In the genomic region with DNA sequence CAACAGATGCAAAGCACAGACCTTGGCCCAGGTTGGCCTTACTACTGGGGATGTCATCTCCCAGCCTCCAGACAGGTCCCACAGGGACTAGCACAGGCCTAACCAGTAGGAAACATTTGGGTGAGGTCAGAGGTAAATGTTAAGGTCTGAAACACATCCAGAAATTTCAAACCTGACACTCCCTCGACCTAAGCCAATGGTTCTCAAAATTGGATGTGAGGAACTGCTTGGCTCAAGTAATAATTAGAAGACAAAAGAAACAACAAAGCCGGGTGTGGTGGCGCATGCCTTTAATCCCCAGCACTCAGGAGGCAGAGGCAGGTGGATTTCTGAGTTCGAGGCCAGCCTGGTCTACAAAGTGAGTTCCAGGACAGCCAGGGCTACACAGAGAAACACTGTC, we compare ENCODE assay signal across 19 mouse cellular contexts. TPM values are rescaled to one million over a fixed set of nuclear protein-coding genes. Genes with fewer than 3 reads are reported as not detected.
A peak's percentile ranks its signal among the peaks of the same experiment; 100 is the strongest.
DNase-seq lines count a peak whose midpoint lies in the region; ATAC-seq and TF ChIP-seq lines count a peak whose summit lies in the region.
"Had no signal": no experiment of that assay in that cellular context is flagged by ENCODE, and none has a peak within 500 bp of the region (broad histone marks: within the 10 kb centered on the region; RNA-seq: fewer than 3 reads in every experiment).

No protein-coding gene starts in this region.

- 82% methylated on average over 4 of the region's 4 CpGs for WGBS in embryonic facial prominence, embryonic 15.5 days
- WGBS in embryonic facial prominence, embryonic 10.5 days: 84% methylated on average over 4 of the region's 4 CpGs
- 88% methylated on average over 4 of the region's 4 CpGs for WGBS in intestine, embryonic 15.5 days
- WGBS in intestine, postnatal 0 days: 80% methylated on average over 4 of the region's 4 CpGs
- 67% methylated on average over 4 of the region's 4 CpGs for WGBS in liver, postnatal 0 days (ENCODE audit: insufficient replicate concordance)
- WGBS in liver, embryonic 11.5 days: 77% methylated on average over 4 of the region's 4 CpGs
- 71% methylated on average over 4 of the region's 4 CpGs for WGBS in heart, postnatal 0 days

- peaks cover 51% of the 10 kb centered on the region for H3K4me1 ChIP-seq in embryonic facial prominence, embryonic 15.5 days
- peaks cover 67% of the 10 kb centered on the region for H3K4me1 ChIP-seq in embryonic facial prominence, embryonic 10.5 days
- peaks cover 40% of the 10 kb centered on the region for H3K4me1 ChIP-seq in intestine, embryonic 15.5 days (replicated peaks)
- H3K4me1 ChIP-seq in intestine, postnatal 0 days (replicated peaks; ENCODE audit: control insufficient read depth, insufficient read depth, low read length): 0 out of 2 replicates have a peak, but pooled peaks cover 4% of the 10 kb centered on the region
- H3K4me1 ChIP-seq in liver, postnatal 0 days (ENCODE audit: insufficient read depth): peaks cover 25% of the 10 kb centered on the region
- H3K4me1 ChIP-seq in liver, embryonic 11.5 days (replicated peaks; ENCODE audit: control insufficient read depth, insufficient read depth, low read length): peaks cover 40% of the 10 kb centered on the region
- peaks cover 13% of the 10 kb centered on the region; the same call in 1 of the 2 replicates for H3K4me1 ChIP-seq in heart, postnatal 0 days (ENCODE audit: control insufficient read depth, insufficient read depth)

- TF ChIP-seq CTCF in intestine, postnatal 0 days (IDR thresholded peaks at IDR 0.05; ENCODE audit: low read depth): no peak
- no peak for TF ChIP-seq CTCF in liver, postnatal 0 days (IDR thresholded peaks at IDR 0.05; ENCODE audit: low read depth)
- no peak for TF ChIP-seq CTCF in heart, postnatal 0 days (IDR thresholded peaks at IDR 0.05; ENCODE audit: low read depth)

- TF ChIP-seq EP300 in liver, postnatal 0 days (IDR thresholded peaks at IDR 0.05; ENCODE audit: low read depth): no peak
- no peak for TF ChIP-seq EP300 in heart, postnatal 0 days (IDR thresholded peaks at IDR 0.05; ENCODE audit: low read depth)

- no peak overlapping the region for H3K9ac ChIP-seq in embryonic facial prominence, embryonic 15.5 days
- H3K9ac ChIP-seq in intestine, embryonic 15.5 days: no peak overlapping the region
- H3K9ac ChIP-seq in intestine, postnatal 0 days (ENCODE audit: low read depth, low read length): no peak overlapping the region
- no peak overlapping the region for H3K9ac ChIP-seq in liver, postnatal 0 days (replicated peaks)
- H3K9ac ChIP-seq in liver, embryonic 11.5 days (ENCODE audit: low read depth, low read length): no peak overlapping the region
- H3K9ac ChIP-seq in heart, postnatal 0 days (replicated peaks; ENCODE audit: low read depth, low read length): no peak overlapping the region
- H3K9ac ChIP-seq: forebrain, postnatal 0 days; limb, embryonic 15.5 days had no signal

- H3K27me3 ChIP-seq in embryonic facial prominence, embryonic 15.5 days: no peaks in the 10 kb centered on the region
- H3K27me3 ChIP-seq in embryonic facial prominence, embryonic 10.5 days (replicated peaks; ENCODE audit: low read depth, poor library complexity, severe bottlenecking): peaks cover 39% of the 10 kb centered on the region
- no peaks in the 10 kb centered on the region for H3K27me3 ChIP-seq in intestine, embryonic 15.5 days (replicated peaks)
- H3K27me3 ChIP-seq in intestine, postnatal 0 days (replicated peaks; ENCODE audit: control insufficient read depth, insufficient read depth, low read length): 0 out of 2 replicates have a peak, but pooled peaks cover 3% of the 10 kb centered on the region
- H3K27me3 ChIP-seq in liver, postnatal 0 days (ENCODE audit: insufficient read depth, low read length): peaks cover 15% of the 10 kb centered on the region
- H3K27me3 ChIP-seq in liver, embryonic 11.5 days (replicated peaks; ENCODE audit: control insufficient read depth, insufficient read depth, low read length): peaks cover 25% of the 10 kb centered on the region
- peaks cover 7% of the 10 kb centered on the region; the same call in 1 of the 2 replicates for H3K27me3 ChIP-seq in heart, postnatal 0 days (ENCODE audit: control insufficient read depth, insufficient read depth, low read length)
- H3K27me3 ChIP-seq: limb, embryonic 15.5 days; Patski had no signal

- no peak for ATAC-seq in embryonic facial prominence, embryonic 15.5 days (ENCODE audit: insufficient number of reproducible peaks, low FRiP score, low TSS enrichment, low read depth)
- ATAC-seq in intestine, embryonic 15.5 days: no peak
- ATAC-seq in intestine, postnatal 0 days: no peak
- no peak for ATAC-seq in liver, postnatal 0 days
- ATAC-seq in liver, embryonic 11.5 days (replicated peaks; ENCODE audit: low FRiP score): no peak
- no peak for ATAC-seq in heart, postnatal 0 days (ENCODE audit: insufficient read depth, low read depth)
- ATAC-seq: forebrain, postnatal 0 days; hindbrain, embryonic 16.5 days; Patski had no signal

- H3K36me3 ChIP-seq in embryonic facial prominence, embryonic 15.5 days: peaks cover 12% of the 10 kb centered on the region; the same call in 1 of the 2 replicates
- peaks cover 18% of the 10 kb centered on the region for H3K36me3 ChIP-seq in embryonic facial prominence, embryonic 10.5 days (replicated peaks)
- no peaks in the 10 kb centered on the region for H3K36me3 ChIP-seq in intestine, embryonic 15.5 days
- H3K36me3 ChIP-seq in intestine, postnatal 0 days (ENCODE audit: control insufficient read depth, insufficient read depth): peaks cover 6% of the 10 kb centered on the region; the same call in 1 of the 2 replicates
- H3K36me3 ChIP-seq in liver, postnatal 0 days (replicated peaks; ENCODE audit: insufficient read depth, low read length): peaks cover 3% of the 10 kb centered on the region; the same call in 1 of the 2 replicates
- no peaks in the 10 kb centered on the region for H3K36me3 ChIP-seq in liver, embryonic 11.5 days (ENCODE audit: control insufficient read depth, insufficient read depth, low read length)
- H3K36me3 ChIP-seq in heart, postnatal 0 days (replicated peaks; ENCODE audit: control insufficient read depth, insufficient read depth, low read length): no peaks in the 10 kb centered on the region

- H3K4me3 ChIP-seq in embryonic facial prominence, embryonic 15.5 days (replicated peaks): no peak overlapping the region
- no peak overlapping the region for H3K4me3 ChIP-seq in embryonic facial prominence, embryonic 10.5 days
- H3K4me3 ChIP-seq in intestine, embryonic 15.5 days (replicated peaks): no peak overlapping the region
- no peak overlapping the region for H3K4me3 ChIP-seq in intestine, postnatal 0 days (ENCODE audit: low read depth, low read length)
- no peak overlapping the region for H3K4me3 ChIP-seq in liver, postnatal 0 days (ENCODE audit: low read depth, low read length)
- no peak overlapping the region for H3K4me3 ChIP-seq in liver, embryonic 11.5 days (ENCODE audit: low read depth, low read length)
- H3K4me3 ChIP-seq in heart, postnatal 0 days (ENCODE audit: low read depth, low read length): no peak overlapping the region
- H3K4me3 ChIP-seq: limb, embryonic 15.5 days had no signal

- 0 out of 2 replicates have a peak overlapping the region, but pooled peaks have one; percentile 34 for H3K27ac ChIP-seq in embryonic facial prominence, embryonic 15.5 days (replicated peaks)
- no peak overlapping the region for H3K27ac ChIP-seq in embryonic facial prominence, embryonic 10.5 days (replicated peaks)
- H3K27ac ChIP-seq in intestine, embryonic 15.5 days: 0 out of 2 replicates have a peak overlapping the region, but pooled peaks have one; percentile 81
- H3K27ac ChIP-seq in intestine, postnatal 0 days (ENCODE audit: low read depth, low read length): no peak overlapping the region
- H3K27ac ChIP-seq in liver, postnatal 0 days (ENCODE audit: low read depth): 0 out of 2 replicates have a peak overlapping the region, but pooled peaks have one; percentile 13
- H3K27ac ChIP-seq in liver, embryonic 11.5 days (ENCODE audit: low read depth, low read length): no peak overlapping the region
- H3K27ac ChIP-seq in heart, postnatal 0 days (ENCODE audit: low read depth): peak overlapping the region; percentile 91

- no peak overlapping the region for H3K4me2 ChIP-seq in embryonic facial prominence, embryonic 15.5 days (replicated peaks)
- no peak overlapping the region for H3K4me2 ChIP-seq in intestine, embryonic 15.5 days (replicated peaks)
- no peak overlapping the region for H3K4me2 ChIP-seq in intestine, postnatal 0 days (replicated peaks; ENCODE audit: low read depth)
- no peak overlapping the region for H3K4me2 ChIP-seq in liver, postnatal 0 days (ENCODE audit: low read depth, low read length)
- H3K4me2 ChIP-seq in liver, embryonic 11.5 days: no peak overlapping the region
- no peak overlapping the region for H3K4me2 ChIP-seq in heart, postnatal 0 days (ENCODE audit: low read depth, low read length)
- H3K4me2 ChIP-seq: limb, embryonic 15.5 days had no signal

- H3K9me3 ChIP-seq in embryonic facial prominence, embryonic 15.5 days (replicated peaks): no peaks in the 10 kb centered on the region
- H3K9me3 ChIP-seq in embryonic facial prominence, embryonic 10.5 days: no peaks in the 10 kb centered on the region
- H3K9me3 ChIP-seq in intestine, embryonic 15.5 days: no peaks in the 10 kb centered on the region
- no peaks in the 10 kb centered on the region for H3K9me3 ChIP-seq in intestine, postnatal 0 days (ENCODE audit: control insufficient read depth)
- H3K9me3 ChIP-seq in liver, postnatal 0 days (ENCODE audit: low read length): no peaks in the 10 kb centered on the region
- no peaks in the 10 kb centered on the region for H3K9me3 ChIP-seq in liver, embryonic 11.5 days (ENCODE audit: control insufficient read depth, low read length)
- no peaks in the 10 kb centered on the region for H3K9me3 ChIP-seq in heart, postnatal 0 days (replicated peaks; ENCODE audit: control insufficient read depth, low read length)
- H3K9me3 ChIP-seq: limb, embryonic 15.5 days had no signal

- DNase-seq in embryonic facial prominence, embryonic 10.5 days (ENCODE audit: low spot score): no peak
- no peak for DNase-seq in liver, postnatal 0 days
- DNase-seq in liver, embryonic 11.5 days (ENCODE audit: low spot score): no peak
- DNase-seq in heart, postnatal 0 days (ENCODE audit: low spot score): no peak
- no peak for DNase-seq in cerebellum, adult 9-11 months
- DNase-seq: adrenal gland, postnatal 10 days; cerebellum, adult 9-10 months; forebrain, postnatal 0 days; gastrocnemius, postnatal 36 days had no signal

RNA-seq across cellular contexts. Expression of gene Slc9a3r2, which starts 3.7 kb away (rescaled TPM):
- polyA plus RNA-seq in embryonic facial prominence, embryonic 15.5 days (2015; fragmentation: Nextera tagmentation; extraction: Ambion mirVana): 64.4 and 65.9 TPM in 2 replicates
- 31.7 and 37.3 TPM in 2 replicates for polyA plus RNA-seq in embryonic facial prominence, embryonic 10.5 days (2016; fragmentation: Nextera tagmentation; extraction: Ambion mirVana)
- 43.9 and 49.2 TPM in 2 replicates for polyA plus RNA-seq in intestine, embryonic 15.5 days (2015; fragmentation: Nextera tagmentation; extraction: Ambion mirVana)
- polyA plus RNA-seq in intestine, postnatal 0 days (2015; fragmentation: Nextera tagmentation; extraction: Ambion mirVana): 26.5 and 30.1 TPM in 2 replicates
- polyA plus RNA-seq in liver, postnatal 0 days (2015; fragmentation: Nextera tagmentation; extraction: Ambion mirVana): 12.5 and 13.3 TPM in 2 replicates
- polyA plus RNA-seq in liver, embryonic 11.5 days (2014; fragmentation: Nextera tagmentation; extraction: Ambion mirVana): 23.6 and 25.1 TPM in 2 replicates
- 87.9 and 118 TPM in 2 replicates for total RNA-seq in heart, postnatal 0 days (2014; rRNA removed; ENCODE audit: low replicate concordance)
- polyA plus RNA-seq in heart, postnatal 0 days (2015; fragmentation: Nextera tagmentation; extraction: Ambion mirVana): 61.9 and 68.1 TPM in 2 replicates

RNA-seq across cellular contexts. Expression of gene Npw, which starts 11.9 kb away (rescaled TPM):
- 0.36 and 0.56 TPM in 2 replicates for polyA plus RNA-seq in embryonic facial prominence, embryonic 15.5 days (2015; fragmentation: Nextera tagmentation; extraction: Ambion mirVana)
- polyA plus RNA-seq in embryonic facial prominence, embryonic 10.5 days (2016; fragmentation: Nextera tagmentation; extraction: Ambion mirVana): not detected in 2 replicates
- 0.30 and 0.56 TPM in 2 replicates for polyA plus RNA-seq in intestine, embryonic 15.5 days (2015; fragmentation: Nextera tagmentation; extraction: Ambion mirVana)
- 0.20 TPM in 1 of 2 replicates, not detected in the other for polyA plus RNA-seq in intestine, postnatal 0 days (2015; fragmentation: Nextera tagmentation; extraction: Ambion mirVana)
- polyA plus RNA-seq in liver, postnatal 0 days (2015; fragmentation: Nextera tagmentation; extraction: Ambion mirVana): not detected in 2 replicates
- 0.31 and 0.47 TPM in 2 replicates for polyA plus RNA-seq in liver, embryonic 11.5 days (2014; fragmentation: Nextera tagmentation; extraction: Ambion mirVana)
- total RNA-seq in heart, postnatal 0 days (2014; rRNA removed; ENCODE audit: low replicate concordance): not detected in 2 replicates
- not detected in 2 replicates for polyA plus RNA-seq in heart, postnatal 0 days (2015; fragmentation: Nextera tagmentation; extraction: Ambion mirVana)
- total RNA-seq: adrenal gland, postnatal 10 days; CH12.LX; forebrain, postnatal 0 days; gastrocnemius, postnatal 36 days; megakaryocyte, adult 5-6 weeks; neutrophil, adult 5-6 weeks had no signal
- polyA plus RNA-seq: large intestine, adult 2 months; limb, embryonic 15.5 days; Patski had no signal

RNA-seq across cellular contexts. Expression of gene Nthl1, which starts 13.9 kb away (rescaled TPM):
- polyA plus RNA-seq in embryonic facial prominence, embryonic 15.5 days (2015; fragmentation: Nextera tagmentation; extraction: Ambion mirVana): 22.2 and 25.3 TPM in 2 replicates
- 22.4 and 27.3 TPM in 2 replicates for polyA plus RNA-seq in embryonic facial prominence, embryonic 10.5 days (2016; fragmentation: Nextera tagmentation; extraction: Ambion mirVana)
- polyA plus RNA-seq in intestine, embryonic 15.5 days (2015; fragmentation: Nextera tagmentation; extraction: Ambion mirVana): 15.6 and 18.1 TPM in 2 replicates
- polyA plus RNA-seq in intestine, postnatal 0 days (2015; fragmentation: Nextera tagmentation; extraction: Ambion mirVana): 5.0 and 5.5 TPM in 2 replicates
- 3.6 and 4.3 TPM in 2 replicates for polyA plus RNA-seq in liver, postnatal 0 days (2015; fragmentation: Nextera tagmentation; extraction: Ambion mirVana)
- 21.0 and 23.7 TPM in 2 replicates for polyA plus RNA-seq in liver, embryonic 11.5 days (2014; fragmentation: Nextera tagmentation; extraction: Ambion mirVana)
- 3.7 and 10.0 TPM in 2 replicates for total RNA-seq in heart, postnatal 0 days (2014; rRNA removed; ENCODE audit: low replicate concordance)
- polyA plus RNA-seq in heart, postnatal 0 days (2015; fragmentation: Nextera tagmentation; extraction: Ambion mirVana): 5.7 and 7.3 TPM in 2 replicates

RNA-seq across cellular contexts. Expression of gene Tsc2, which starts 14.0 kb away (rescaled TPM):
- 57.8 and 64.4 TPM in 2 replicates for polyA plus RNA-seq in embryonic facial prominence, embryonic 15.5 days (2015; fragmentation: Nextera tagmentation; extraction: Ambion mirVana)
- 70.2 and 70.4 TPM in 2 replicates for polyA plus RNA-seq in embryonic facial prominence, embryonic 10.5 days (2016; fragmentation: Nextera tagmentation; extraction: Ambion mirVana)
- polyA plus RNA-seq in intestine, embryonic 15.5 days (2015; fragmentation: Nextera tagmentation; extraction: Ambion mirVana): 41.0 and 45.7 TPM in 2 replicates
- polyA plus RNA-seq in intestine, postnatal 0 days (2015; fragmentation: Nextera tagmentation; extraction: Ambion mirVana): 24.7 and 25.8 TPM in 2 replicates
- polyA plus RNA-seq in liver, postnatal 0 days (2015; fragmentation: Nextera tagmentation; extraction: Ambion mirVana): 9.3 and 11.3 TPM in 2 replicates
- 53.5 and 55.2 TPM in 2 replicates for polyA plus RNA-seq in liver, embryonic 11.5 days (2014; fragmentation: Nextera tagmentation; extraction: Ambion mirVana)
- total RNA-seq in heart, postnatal 0 days (2014; rRNA removed; ENCODE audit: low replicate concordance): 55.4 and 88.7 TPM in 2 replicates
- polyA plus RNA-seq in heart, postnatal 0 days (2015; fragmentation: Nextera tagmentation; extraction: Ambion mirVana): 29.2 and 34.4 TPM in 2 replicates

RNA-seq across cellular contexts. Expression of gene Zfp598, which starts 23.1 kb away (rescaled TPM):
- polyA plus RNA-seq in embryonic facial prominence, embryonic 15.5 days (2015; fragmentation: Nextera tagmentation; extraction: Ambion mirVana): 23.8 and 26.8 TPM in 2 replicates
- polyA plus RNA-seq in embryonic facial prominence, embryonic 10.5 days (2016; fragmentation: Nextera tagmentation; extraction: Ambion mirVana): 29.0 and 30.4 TPM in 2 replicates
- 20.0 and 20.5 TPM in 2 replicates for polyA plus RNA-seq in intestine, embryonic 15.5 days (2015; fragmentation: Nextera tagmentation; extraction: Ambion mirVana)
- polyA plus RNA-seq in intestine, postnatal 0 days (2015; fragmentation: Nextera tagmentation; extraction: Ambion mirVana): 13.4 and 13.5 TPM in 2 replicates
- polyA plus RNA-seq in liver, postnatal 0 days (2015; fragmentation: Nextera tagmentation; extraction: Ambion mirVana): 7.2 and 7.6 TPM in 2 replicates
- 37.4 and 38.3 TPM in 2 replicates for polyA plus RNA-seq in liver, embryonic 11.5 days (2014; fragmentation: Nextera tagmentation; extraction: Ambion mirVana)
- total RNA-seq in heart, postnatal 0 days (2014; rRNA removed; ENCODE audit: low replicate concordance): 25.4 and 27.5 TPM in 2 replicates
- polyA plus RNA-seq in heart, postnatal 0 days (2015; fragmentation: Nextera tagmentation; extraction: Ambion mirVana): 7.8 TPM in 2 replicates

Comparison
In these comparisons a context has a peak if more than half of its experiments do, and no peak if none do; other contexts are left out.
1. H3K27ac ChIP-seq: peak in embryonic facial prominence, embryonic 15.5 days (single experiment), intestine, embryonic 15.5 days (single experiment), liver, postnatal 0 days (single experiment) and heart, postnatal 0 days (single experiment); none in embryonic facial prominence, embryonic 10.5 days (single experiment), intestine, postnatal 0 days (single experiment) and liver, embryonic 11.5 days (single experiment).